Mouse (Mus musculus) lung, postnatal 14 days (tissue): ENCODE results near the gene Gm11236.
"Not testable (repeated sequence)": the region's sequence is repeated elsewhere in the genome, so short reads cannot be mapped to it uniquely, and the experiment has no call there.

ENCODE experiments used
- DNase-seq: peaks from one replicate; pipeline ENCODE4 v3.0.0; 2021

The Gm11236 gene

GRCm38 (mm10) chr4:73637821-73638220, at the start of gene Gm11236:
Gm11236 (plus strand) TSS chr4:73638121.
- DNase-seq: not testable (repeated sequence)

- no peak for DNase-seq
Measured at GRCm38 (mm10) chr4:73599248-73599647, 38.7 kb upstream of the Gm11236 start.

- not testable (repeated sequence) for DNase-seq
Measured at GRCm38 (mm10) chr4:73607581-73607980, 30.3 kb upstream of the Gm11236 start, which contains the start of gene Gm11238. Gm11238 (plus strand) TSS chr4:73607881.

GRCm38 (mm10) chr4:73622684-73623083, 15.2 kb upstream of the Gm11236 start, which contains the start of gene Gm11237:
Gm11237 (plus strand) TSS chr4:73622984.
- DNase-seq: not testable (repeated sequence)

GRCm38 (mm10) chr4:73661864-73662263, 23.9 kb downstream of the Gm11236 start:
- DNase-seq: peak; percentile 0

GRCm38 (mm10) chr4:73668054-73668453, 30.1 kb downstream of the Gm11236 start, which contains the start of gene Gm11239:
Gm11239 (plus strand) TSS chr4:73668354.
- DNase-seq: not testable (repeated sequence)

- not testable (repeated sequence) for DNase-seq
Measured at GRCm38 (mm10) chr4:73683216-73683615, 45.3 kb downstream of the Gm11236 start, which contains the start of gene Gm428. Gm428 (plus strand) TSS chr4:73683516.
